Mouse (Mus musculus): ENCODE measurements at regions not wholly inside any gene's neighbourhood (a gene's known extent, or its start where the extent isn't known, plus 50 kb on each side); places are given as distances from the start of the nearest gene placed in this dataset.

- no peak for DNase-seq (ENCODE audit: low spot score)
These were observed 282.2 kb upstream of the Xrcc4 start for GRCm38 (mm10) chr13:90371415-90372150.

GRCm38 (mm10) chr13:90370746-90371414 lies 281.5 kb upstream of the Xrcc4 start:
- no peak for DNase-seq (ENCODE audit: low spot score)

DNA sequence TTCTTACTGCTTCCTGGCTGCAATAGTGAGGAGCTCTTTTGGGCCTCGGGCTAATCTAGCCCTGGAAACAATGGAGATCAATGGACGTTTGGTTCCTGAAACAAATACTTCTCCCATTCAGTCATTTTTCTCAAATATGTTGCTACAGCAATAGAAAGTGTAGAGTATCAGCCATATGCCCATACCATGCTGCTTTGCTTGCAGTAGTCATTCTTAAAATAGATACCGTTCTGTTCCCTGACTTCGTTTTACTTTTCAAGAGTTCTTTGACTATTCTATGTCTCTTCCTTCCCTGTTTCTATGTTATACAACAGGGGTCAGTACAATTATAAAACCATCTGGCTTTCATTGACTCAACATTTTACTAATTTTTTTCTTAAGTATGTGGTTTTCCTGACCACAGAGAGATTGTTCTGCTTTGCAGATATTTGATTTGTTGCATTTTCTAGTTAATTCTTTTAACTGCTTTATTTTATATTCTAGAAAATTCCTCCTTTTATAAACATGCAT lies 275.2 kb upstream of the Xrcc4 start:
- no peak for DNase-seq (ENCODE audit: low spot score)

- DNase-seq (ENCODE audit: low spot score) = no peak
These were observed 270.6 kb upstream of the Xrcc4 start for GRCm38 (mm10) chr13:90359861-90360601.

DNA sequence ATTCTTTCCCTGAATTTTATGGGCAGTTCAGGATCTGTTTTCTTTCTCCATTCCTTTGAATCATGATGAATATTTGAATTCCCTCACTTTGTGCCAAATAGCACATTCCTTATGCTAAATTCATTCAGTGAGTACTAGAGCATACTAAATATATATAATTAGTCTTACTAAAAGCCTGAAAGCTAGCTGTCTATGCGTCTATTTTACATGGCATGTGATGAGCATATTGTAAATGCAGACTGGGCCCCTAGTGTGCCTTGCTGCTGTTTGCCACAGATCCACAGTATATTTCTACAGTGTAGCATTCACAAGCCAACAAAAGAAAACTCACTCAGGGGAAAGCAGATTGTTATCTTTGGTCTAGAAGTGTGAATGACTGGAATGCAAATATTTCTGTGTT lies 268.7 kb upstream of the Xrcc4 start:
- no peak for DNase-seq (ENCODE audit: low spot score)

- DNase-seq (ENCODE audit: low spot score) = no peak
These were observed 266.2 kb upstream of the Xrcc4 start for GRCm38 (mm10) chr13:90355602-90356001.

DNA sequence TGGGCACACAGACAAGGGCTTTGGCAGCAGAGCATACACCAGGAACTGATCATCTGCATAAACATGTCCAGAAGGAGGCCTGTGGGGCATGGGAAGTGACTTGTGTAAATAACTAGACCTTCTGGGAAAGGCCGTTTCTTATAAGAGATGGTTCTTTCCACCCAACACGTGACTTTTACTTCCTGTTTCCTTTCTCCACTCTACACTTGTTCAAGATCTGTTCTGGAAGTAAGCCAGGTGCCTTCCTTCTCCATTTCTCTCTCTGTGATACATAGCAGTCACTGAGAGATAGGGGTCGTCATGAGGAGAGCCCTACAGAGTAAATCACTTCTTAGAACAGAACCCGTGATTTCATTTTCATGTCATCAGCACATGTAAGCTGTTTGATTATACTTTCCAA lies 253.4 kb upstream of the Xrcc4 start:
- DNase-seq (ENCODE audit: low spot score) = no peak

DNA sequence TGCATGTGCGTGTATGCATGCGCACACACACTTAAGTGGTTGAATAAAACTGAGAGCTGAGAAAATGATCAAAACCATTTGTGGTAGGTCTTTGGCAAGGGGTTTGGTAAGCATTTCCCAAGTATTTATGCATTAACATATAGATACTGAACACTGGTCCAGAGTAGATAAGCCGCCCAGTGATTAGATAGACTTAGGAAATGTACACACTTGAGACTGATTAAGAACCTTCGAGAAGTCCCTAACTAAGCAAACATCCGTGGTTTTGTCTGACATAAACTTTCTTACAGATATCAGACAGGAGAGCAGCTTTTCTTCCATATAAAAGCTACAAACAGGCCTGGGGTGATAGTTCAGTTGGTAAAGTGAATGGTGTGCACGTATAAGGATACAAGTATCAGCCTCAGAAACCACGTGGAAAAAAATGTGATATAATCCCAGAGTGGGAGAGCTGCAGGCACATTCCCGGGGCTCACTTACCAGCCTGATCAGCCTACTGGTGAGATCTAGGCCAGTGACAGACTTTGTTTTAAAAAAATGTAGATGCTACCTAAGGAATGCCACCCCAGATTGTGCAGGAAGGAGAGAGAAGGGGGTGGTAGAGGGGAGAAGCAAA lies 252.3 kb upstream of the Xrcc4 start:
- no peak for DNase-seq (ENCODE audit: low spot score)

DNA sequence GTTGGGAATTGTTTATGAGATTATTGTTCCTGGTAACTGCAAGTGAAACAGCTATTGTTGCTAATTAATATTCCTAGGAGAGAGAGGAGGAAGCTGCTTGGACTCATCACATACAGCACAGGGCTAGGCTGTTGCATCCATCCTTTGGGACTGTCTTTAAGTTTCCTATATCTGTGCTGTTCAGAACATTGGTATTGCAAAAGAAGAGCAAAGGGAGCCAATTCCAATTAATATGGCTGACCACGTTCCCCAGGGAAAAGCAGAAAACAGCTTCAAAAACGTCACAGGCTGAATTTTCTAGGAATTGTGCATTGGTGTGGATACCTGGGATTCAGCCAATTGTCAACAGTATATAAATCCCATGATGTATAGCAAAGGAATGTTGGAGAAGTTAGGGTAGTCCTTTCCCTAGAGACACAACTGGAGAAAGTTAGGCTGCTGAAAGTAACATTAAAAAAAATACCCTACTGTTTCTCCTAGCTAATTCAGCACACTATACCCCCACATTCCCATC lies 251.3 kb upstream of the Xrcc4 start:
- no peak for DNase-seq (ENCODE audit: low spot score)

DNA sequence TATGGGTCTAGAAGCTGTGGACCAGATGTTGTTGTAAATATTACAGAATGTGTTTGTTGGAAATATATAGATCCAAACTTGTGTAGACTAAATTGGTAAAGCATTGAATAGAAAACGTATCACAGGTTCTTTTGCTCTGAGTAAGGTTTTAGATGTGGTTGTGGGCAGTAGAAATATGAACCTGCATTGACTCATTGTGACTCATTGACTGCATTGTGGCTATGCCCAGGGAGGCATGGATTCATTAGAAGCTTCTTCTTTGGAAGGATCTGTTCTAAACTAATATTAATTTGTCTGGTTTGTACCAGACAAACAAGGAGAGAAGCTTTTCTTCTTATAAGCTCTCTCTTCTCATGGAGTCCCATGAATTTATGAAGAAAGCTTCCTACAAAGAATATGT lies 248.2 kb upstream of the Xrcc4 start:
- DNase-seq (ENCODE audit: low spot score) = no peak

- DNase-seq (ENCODE audit: low spot score) = no peak
These were observed 246.3 kb upstream of the Xrcc4 start for GRCm38 (mm10) chr13:90335741-90336037.

DNA sequence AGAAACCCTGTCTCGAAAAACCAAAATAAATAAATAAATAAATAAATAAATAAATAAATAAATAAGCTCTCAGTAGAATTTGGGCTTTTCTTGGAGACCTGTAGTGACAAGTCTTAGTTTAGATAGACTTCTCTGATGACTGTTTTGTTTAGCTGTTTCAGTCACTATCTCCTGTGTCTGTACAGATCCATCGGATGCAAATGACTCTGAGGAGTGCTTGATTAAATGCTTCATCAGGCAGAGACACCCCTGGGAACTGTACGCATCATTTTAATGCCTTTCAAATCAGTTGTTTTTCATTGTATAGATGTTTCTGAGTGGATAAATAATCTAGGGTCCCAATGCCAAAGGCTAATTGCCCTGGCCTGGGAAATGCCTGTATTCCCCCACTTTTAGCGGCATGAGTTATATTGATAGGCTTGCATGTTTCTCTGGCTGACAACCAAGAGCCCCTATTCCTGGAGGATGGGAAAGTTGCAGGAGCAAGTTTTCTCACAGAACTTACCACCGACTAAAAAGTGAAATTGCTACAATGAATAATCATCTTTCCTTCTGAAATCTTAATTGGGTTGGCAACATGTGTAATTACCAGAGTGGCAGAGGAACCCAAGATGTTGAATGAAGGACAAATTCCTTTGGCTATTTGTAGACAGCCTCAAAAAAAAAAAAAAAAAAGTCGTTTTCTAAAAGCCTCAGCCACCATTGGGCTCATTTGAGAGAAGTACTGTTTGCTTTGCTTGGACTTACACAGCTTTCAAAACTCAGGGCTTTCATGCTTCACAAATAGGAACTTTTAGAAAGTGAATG lies 245.7 kb upstream of the Xrcc4 start:
- DNase-seq (ENCODE audit: low spot score) = no peak

GRCm38 (mm10) chr13:90334286-90334685 lies 244.9 kb upstream of the Xrcc4 start:
- DNase-seq (ENCODE audit: low spot score) = no peak

DNA sequence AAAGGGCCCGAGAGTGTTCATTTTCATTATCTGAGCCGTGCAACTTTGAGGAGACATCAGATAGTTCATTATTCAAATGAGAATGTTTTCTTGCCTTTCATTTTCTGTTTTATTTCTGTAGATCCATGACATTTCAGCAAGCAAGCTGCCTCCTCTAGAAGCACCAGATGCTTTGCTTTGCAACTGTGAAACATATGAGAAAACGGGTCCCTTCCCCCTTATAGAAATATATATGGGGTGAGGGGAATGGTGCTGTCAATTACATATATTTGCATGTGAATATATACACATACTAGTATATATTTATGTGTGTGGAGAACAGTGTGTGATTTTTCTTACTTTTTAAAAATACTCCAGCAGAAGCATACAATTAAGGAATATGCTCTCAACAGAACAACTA lies 235.8 kb upstream of the Xrcc4 start:
- no peak for DNase-seq (ENCODE audit: low spot score)

DNA sequence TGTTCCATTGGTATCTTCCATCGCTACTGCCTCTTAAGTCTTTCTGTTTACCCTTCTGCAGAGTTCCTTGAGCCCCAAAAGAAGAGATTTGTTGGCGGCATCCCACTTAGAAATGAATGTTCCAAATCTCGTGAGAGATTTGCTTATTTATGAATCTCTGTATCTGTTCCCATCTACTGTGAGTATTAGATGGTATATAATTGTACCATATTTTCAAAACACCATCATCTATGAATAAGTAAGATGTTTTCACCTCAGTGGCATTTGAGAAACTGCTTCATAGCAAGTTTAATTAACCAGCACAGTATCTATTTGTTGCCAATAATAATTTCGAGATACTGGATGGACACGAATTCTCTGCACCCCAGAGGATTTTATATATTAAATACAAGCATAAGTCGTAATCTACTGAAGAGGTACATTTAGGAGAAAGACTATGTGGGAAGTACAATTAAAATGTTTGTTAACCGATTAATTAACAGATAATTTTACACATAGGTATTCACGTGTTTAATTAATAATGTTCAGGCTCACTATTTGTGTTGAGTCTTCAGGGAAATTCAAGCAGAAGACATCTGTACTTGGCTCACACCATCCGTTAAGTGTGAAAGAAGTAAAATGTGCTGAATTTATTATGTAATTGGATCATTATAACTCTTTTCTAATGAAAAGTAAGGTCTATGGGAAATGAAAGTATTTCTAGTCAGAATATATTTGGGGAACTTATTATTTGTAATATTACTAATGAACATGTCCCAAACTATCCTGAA lies 224.0 kb upstream of the Xrcc4 start:
- DNase-seq (ENCODE audit: low spot score) = no peak

GRCm38 (mm10) chr13:90310482-90310881 lies 221.1 kb upstream of the Xrcc4 start:
- DNase-seq (ENCODE audit: low spot score) = no peak

DNA sequence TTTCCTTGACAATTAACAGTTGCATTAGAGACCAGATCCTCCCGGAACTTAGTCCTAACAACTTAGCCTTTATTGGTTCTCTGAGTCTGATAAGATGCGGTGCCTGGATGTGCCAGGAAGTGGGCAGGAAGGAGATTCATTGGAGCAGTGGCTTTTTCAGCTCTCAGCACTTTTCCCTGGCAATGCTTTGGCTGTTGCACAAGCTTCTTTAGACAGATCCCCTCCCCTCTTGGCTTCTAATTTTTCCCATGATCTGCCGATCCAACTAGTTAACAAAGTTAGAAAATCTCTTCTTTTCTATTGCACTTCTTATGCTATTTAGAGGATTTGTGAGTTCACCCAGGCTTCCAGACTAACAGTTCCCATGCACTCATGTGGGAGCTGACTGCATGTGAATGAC lies 211.1 kb upstream of the Xrcc4 start:
- no peak for DNase-seq (ENCODE audit: low spot score)

GRCm38 (mm10) chr13:90294648-90295007 lies 205.2 kb upstream of the Xrcc4 start:
- DNase-seq (ENCODE audit: low spot score) = no peak

GRCm38 (mm10) chr13:90293697-90294647 lies 204.6 kb upstream of the Xrcc4 start:
- no peak for DNase-seq (ENCODE audit: low spot score)

GRCm38 (mm10) chr13:90292905-90293304 lies 203.5 kb upstream of the Xrcc4 start:
- DNase-seq (ENCODE audit: low spot score) = no peak

Measured in testis, postnatal 14 days (tissue).